Mouse (Mus musculus): ENCODE measurements around the gene Rps24.
"Not testable (repeated sequence)": the region's sequence is repeated elsewhere in the genome, so short reads cannot be mapped to it uniquely, and the experiment has no call there.

- not testable (repeated sequence) for TF ChIP-seq TAL1, GATA1 (IDR thresholded peaks at IDR 0.05; ENCODE audit: low read length)
These were observed 43.4 kb upstream of the Rps24 start for GRCm38 (mm10) chr14:24443529-24443928.

Measured in erythroblast, embryonic 14.5 days (primary cell).